Mouse (Mus musculus) embryo, embryonic 11.5 days (tissue): Measurements from ENCODE around the gene Arhgap29.

Experiments used
- DNase-seq: peaks from one replicate; pipeline ENCODE4 v3.0.0-alpha.2; 2012; ENCODE audit warnings: low read depth, low spot score

Arhgap29 gene

DNA sequence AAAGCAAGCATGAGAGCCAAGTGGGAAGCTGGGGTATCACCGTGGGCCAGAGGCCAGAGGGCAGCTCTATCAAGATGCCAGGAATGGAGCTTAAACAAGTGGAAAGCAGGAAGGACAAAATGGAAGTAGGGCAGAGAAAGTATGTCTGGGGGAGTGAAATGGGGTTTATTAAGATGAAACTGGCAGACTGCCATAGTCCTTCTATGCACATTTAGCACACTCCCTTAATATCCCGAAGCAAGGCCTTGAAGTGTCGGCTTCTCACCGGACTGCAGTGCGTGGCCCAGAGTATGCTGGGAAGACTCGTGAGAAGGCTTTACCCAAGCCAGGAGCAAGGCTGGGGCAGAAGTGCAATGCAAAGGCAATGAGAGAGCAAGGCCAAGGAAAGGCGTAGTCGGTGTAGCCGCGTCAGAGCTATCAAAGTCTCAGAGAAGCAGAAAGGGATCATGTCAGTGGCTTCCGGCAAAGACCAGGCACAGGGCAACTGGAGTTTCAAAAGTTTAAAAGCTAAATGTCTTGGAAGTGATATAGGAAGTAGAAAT lies 11.1 kb upstream of the Arhgap29 start:
- DNase-seq: no peak

DNA sequence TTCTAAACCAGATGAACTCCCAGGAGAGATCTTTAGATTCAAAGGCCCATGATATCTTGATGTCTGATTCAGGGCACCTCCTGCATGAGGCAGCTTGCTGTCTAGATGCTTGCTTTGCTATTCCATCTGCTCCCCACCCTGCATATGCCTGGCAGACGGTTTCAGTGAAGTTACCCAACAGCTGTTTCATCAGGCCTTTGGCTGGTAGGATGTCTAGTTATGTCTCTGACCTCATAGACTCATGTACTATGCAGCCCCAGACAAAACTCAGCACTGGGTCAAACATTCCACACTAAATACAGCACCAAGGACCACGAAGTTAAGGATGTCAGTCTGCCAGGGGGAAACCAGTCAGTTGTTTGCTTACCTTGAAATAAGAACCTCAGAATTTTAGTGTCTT lies 6.4 kb upstream of the Arhgap29 start:
- no peak for DNase-seq

- no peak for DNase-seq
These were observed 5.6 kb upstream of the Arhgap29 start for GRCm38 (mm10) chr3:121946765-121947164.

DNA sequence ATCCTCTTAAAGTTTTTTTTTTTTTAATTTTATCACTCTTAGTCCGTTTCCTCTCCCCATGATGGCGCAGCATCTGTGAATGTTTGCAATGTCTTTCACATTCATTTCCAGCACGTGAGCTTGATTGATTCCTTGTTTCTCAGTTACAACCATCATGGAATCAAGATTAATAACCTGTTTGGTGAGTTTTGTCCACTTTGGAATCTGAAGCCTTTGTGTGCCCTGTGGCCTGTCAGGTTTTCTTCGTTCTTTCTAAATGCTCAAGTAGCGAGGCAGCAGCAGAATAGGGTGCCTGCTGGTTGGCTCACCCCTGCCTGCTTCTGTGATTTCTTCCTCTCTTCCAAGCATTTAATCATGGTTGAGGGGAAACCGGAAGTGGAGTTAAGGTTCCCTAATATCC lies 2.2 kb upstream of the Arhgap29 start:
- DNase-seq: no peak

GRCm38 (mm10) chr3:121951116-121951515 lies 1.2 kb upstream of the Arhgap29 start:
- DNase-seq: no peak

DNA sequence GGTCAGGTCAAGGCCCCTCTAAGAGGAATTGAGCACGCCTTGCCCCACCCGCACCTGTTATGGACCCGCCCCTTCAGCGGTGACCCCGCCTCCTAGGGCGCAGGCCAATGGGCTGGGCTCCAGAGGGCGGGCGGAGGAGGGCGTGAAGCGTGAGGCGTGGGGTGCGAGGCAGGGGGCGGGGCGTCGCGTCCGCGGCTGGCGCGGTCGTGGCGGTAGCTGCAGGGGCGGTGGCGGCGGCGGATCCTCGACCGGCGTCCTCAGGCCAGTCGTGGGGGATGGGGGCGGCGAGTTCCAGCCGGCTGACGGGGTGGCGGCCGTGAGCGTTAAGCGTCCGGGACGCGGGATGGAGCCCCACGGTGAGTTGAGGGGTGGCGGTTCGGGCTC lies 700 bp downstream of the Arhgap29 start:
- DNase-seq: peak; percentile 67

DNA sequence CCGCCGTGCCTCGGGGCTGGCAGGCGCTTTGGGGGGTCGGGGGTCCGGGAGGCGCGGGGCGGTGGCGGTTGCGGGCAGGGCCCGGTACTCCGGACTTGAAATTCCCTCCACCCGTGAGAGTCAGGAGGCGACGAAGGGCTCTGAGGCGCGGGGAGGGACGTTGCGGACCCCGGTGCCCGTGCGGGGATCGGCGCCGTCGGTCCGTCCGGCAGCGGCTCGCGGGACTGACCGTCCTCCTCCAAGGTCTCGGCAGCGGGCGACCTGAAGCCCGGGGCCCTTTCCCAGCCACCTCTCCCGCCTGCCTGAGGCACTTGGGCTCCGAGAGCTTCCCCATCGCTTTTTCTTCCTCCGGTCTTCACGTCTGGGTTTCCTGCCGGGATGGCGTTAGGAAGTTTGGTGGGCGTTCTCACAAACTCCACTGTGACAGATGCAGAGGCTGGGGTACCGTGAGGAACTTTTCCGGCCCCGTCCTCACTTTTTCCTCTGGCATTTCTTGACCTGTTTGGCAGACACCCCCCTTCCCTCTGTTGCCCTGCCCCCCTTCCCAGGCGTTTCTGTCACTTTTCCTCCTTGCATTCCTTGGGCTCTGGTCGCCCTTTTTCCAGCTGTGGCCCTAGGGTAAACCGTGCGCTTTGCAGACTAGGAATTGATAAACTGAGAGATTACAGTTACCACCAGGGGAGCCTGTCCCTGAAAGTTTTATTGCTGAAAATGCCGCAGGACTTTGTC lies 1.3 kb downstream of the Arhgap29 start:
- DNase-seq: no peak

DNA sequence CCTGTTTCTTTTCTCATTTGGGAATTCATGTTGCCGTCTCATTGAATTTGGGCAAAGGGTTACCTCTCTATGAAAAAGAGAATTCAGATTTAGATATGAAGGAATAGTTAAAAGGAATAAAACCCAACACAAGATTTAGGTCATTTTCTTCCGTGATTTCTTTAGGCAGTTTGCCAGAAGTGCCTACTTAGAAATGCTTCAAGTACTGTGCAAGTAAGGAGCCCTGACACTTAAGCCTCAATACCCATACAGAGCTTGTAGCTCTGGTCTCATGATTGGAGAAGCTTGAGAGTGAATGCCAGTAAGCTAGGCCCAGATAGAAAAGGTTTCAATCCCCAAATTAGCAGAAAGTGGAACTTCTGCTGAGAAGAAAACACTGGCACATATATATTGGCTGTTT lies 2.1 kb downstream of the Arhgap29 start:
- no peak for DNase-seq

- no peak for DNase-seq
These were observed 3.2 kb downstream of the Arhgap29 start for GRCm38 (mm10) chr3:121955527-121955926.

DNA sequence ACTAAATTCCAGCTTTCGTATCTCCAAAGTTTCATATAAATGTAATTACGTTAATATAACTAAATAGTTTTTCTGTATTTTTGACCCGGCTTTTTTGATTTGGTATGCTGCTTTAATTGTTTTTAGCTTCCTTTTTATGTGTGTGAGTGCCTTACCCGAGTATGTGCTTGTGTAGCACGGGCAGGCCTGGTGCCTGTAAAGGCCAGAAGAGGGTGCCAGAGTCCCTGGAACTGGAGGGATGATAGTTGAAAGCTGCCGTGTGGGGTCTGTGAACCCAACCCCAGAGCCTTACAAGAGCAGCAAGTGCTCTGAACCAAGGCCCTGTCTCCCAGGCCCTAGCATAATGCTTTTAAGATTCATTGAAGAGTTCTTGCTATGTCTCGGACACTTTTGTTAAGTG lies 4.4 kb downstream of the Arhgap29 start:
- no peak for DNase-seq

GRCm38 (mm10) chr3:121957606-121958344 lies 5.4 kb downstream of the Arhgap29 start:
- DNase-seq: no peak

DNA sequence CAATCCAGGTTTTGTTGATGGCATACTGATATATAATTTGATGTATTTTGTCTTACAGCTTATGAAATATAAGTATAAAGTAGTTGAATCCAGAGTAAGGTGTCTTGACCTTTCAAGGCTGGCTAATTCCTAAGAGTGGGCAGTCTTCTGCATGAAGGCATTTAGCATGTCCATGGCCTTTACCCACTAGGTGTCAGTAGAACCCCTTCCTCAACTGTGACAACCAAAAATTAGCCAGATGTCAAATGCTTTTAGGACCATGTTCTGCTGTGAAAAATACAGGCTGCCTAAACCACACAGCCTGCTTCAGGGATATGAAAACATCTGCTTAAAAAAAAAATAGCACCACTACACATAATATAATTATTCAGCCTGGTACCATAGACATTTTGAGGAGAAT lies 11.8 kb downstream of the Arhgap29 start:
- DNase-seq: peak; percentile 62

GRCm38 (mm10) chr3:121967681-121968476 lies 15.5 kb downstream of the Arhgap29 start:
- DNase-seq: peak; percentile 81

DNA sequence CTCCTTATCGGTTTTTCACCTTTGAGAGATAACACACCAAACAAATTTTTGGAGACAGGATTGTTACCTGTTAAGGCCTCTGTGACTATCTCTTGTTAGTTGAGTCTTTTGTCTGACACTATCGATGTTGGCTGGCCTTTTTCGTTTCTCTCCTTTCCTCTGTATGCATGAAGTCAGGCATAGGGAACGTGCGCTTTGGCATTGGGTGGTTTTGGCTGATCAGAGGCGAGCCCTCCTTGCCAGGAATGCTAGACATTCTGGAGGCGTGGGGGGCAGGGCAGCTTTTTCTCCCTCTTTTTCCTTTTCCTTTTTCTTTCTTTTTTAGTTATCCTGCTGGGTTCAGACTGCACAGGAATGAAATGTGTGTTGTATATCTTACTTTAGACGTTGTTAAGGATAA lies 16.3 kb downstream of the Arhgap29 start:
- no peak for DNase-seq

DNA sequence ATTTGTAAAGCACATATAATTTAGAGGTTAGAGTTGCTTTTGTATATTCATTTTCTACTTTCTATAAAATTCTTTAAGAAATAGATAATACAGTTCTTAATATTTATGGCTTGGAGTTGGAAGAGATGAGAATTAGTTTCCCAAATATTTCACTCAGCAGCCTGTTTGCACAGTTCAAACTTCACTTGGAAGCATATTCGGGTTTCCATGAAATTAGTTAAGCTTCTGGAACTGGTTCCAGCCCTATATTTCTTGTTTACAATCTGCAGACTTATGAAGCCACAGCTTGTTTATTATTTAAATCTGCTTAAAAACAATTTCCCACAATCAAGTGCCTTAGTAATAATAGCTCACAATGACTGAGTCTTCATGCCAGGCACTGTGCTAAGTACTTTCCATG lies 17.1 kb downstream of the Arhgap29 start:
- DNase-seq: no peak

GRCm38 (mm10) chr3:121973761-121974160 lies 21.4 kb downstream of the Arhgap29 start:
- no peak for DNase-seq

GRCm38 (mm10) chr3:121975381-121975780 lies 23.0 kb downstream of the Arhgap29 start:
- DNase-seq: no peak

DNA sequence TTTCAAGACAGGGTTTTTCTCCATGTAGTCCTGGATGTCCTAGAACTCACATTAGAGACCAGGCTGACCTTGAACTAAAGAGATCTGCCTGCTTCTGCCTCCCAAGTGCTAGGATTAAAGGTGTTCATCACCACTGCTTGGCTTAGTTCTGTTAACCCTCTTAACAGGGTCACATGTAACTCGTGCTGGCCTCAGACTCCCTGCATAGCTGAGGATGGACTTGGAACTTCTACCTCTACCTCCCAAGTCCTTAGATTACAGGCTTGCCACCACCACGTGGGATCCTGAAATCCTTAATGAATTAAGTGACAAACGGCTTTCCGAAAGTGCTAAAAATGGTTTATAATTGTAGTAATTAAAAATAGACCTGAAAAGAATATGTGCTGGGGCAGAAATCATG lies 29.0 kb downstream of the Arhgap29 start:
- no peak for DNase-seq

- DNase-seq: no peak
These were observed 30.1 kb downstream of the Arhgap29 start for GRCm38 (mm10) chr3:121982450-121982849.

DNA sequence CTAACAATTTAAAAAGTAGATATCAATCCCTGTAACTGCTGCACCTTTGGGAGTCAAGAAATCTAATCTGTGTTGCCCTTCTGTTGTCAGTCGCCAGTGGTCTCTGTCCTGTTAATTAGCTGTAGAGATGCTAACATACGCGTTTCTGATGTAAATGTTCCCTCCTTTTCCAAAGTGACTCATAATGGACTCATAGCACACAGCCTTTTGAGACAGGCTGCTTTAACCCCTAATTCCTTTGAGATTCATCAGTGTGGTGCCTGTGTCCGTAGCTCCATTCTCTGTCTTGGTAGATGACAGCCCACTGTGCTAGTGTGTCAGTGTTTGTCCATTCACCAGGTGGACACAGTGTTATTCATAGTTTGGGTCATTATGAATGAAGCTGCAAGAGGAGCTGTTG lies 42.8 kb downstream of the Arhgap29 start:
- DNase-seq: no peak

DNA sequence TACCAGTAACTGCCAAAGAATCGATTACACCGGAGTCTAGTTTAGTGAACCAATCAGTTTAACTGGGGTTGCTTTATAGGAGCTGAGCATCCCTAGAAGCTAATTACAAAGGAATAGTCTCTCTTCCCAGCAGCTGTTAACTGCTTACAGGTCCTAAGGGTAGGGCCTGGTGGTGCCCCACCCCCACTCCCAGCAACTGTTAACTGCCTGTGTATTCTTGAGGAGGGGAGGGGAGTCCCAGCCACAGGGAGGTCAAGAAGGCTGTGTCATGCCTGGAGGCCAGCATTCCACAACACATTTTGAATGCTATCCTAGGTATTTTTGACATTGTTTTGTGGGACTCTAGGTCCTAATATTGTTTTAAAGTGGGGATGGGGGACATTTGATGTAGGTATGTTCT lies 47.6 kb downstream of the Arhgap29 start:
- DNase-seq: no peak

GRCm38 (mm10) chr3:122001568-122001967 lies 49.2 kb downstream of the Arhgap29 start:
- no peak for DNase-seq
